Mouse (Mus musculus) kidney, postnatal 36 days (tissue): Measurements from ENCODE around the gene Unc80.

Experiments
- DNase-seq, 2 experiments: peaks; one replicate each; pipeline ENCODE4 v3.0.0; 2021 to 2022; ENCODE audit warnings: mixed read lengths in 2 of 2

Gene Unc80

GRCm38 (mm10) chr1:66730581-66730980 is 262.4 kb downstream of the Unc80 start:
- no peak for DNase-seq
